Mouse (Mus musculus): ENCODE measurements around the gene Hpse.

Hpse gene

GRCm38 (mm10) chr5:100642316-100642715 lies 77.2 kb downstream of the Hpse start:
- no peak for DNase-seq (ENCODE audit: low read depth)

- peak; percentile 74 for DNase-seq (ENCODE audit: low read depth)
Observed at GRCm38 (mm10) chr5:100638483-100638882, 81.0 kb downstream of the Hpse start.

- no peak for DNase-seq (ENCODE audit: low read depth)
Observed at GRCm38 (mm10) chr5:100636794-100637544, 82.5 kb downstream of the Hpse start.

GRCm38 (mm10) chr5:100635908-100636307 lies 83.6 kb downstream of the Hpse start:
- no peak for DNase-seq (ENCODE audit: low read depth)

- no peak for DNase-seq (ENCODE audit: low read depth)
Observed at GRCm38 (mm10) chr5:100634885-100635478, 84.5 kb downstream of the Hpse start.

- no peak for DNase-seq (ENCODE audit: low read depth)
Observed at GRCm38 (mm10) chr5:100632540-100633129, 86.9 kb downstream of the Hpse start.
